ENCODE assay signal across 16 mouse cellular contexts in the genomic region with DNA sequence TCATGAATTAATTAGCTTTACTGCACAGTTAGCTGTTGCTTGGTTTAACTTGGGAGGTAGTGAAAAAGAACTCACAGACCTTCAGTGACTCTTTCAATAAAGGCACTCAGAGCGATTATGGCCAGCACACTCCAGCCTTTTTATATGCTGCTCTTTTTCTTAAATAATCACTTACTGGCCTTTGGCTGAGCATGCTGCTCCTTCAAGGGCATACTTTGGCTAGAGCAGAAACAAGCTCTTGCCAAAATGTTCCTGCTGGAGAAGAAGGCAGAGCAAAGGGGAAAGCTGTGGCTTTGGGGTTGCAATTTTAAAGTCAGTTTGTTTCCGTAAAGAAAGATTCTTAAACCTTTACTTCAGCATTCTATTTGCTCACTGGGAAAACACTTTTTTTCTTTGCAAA.
"Had no signal": no experiment of that assay in that cellular context is flagged by ENCODE, and none has a peak within 500 bp of the region (broad histone marks: within the 10 kb centered on the region; RNA-seq: fewer than 3 reads in every experiment).

No protein-coding gene starts in this region.

- ATAC-seq: midbrain, embryonic 15.5 days had no signal

- H3K27me3 ChIP-seq: kidney, embryonic 15.5 days; limb, embryonic 12.5 days; liver, embryonic 15.5 days; midbrain, embryonic 15.5 days; neural tube, embryonic 13.5 days; stomach, embryonic 15.5 days had no signal

- H3K4me1 ChIP-seq: kidney, embryonic 15.5 days; limb, embryonic 12.5 days; liver, embryonic 15.5 days; midbrain, embryonic 15.5 days; stomach, embryonic 15.5 days had no signal

- H3K9ac ChIP-seq: kidney, embryonic 15.5 days; limb, embryonic 12.5 days; liver, embryonic 15.5 days; midbrain, embryonic 15.5 days; neural tube, embryonic 13.5 days; stomach, embryonic 15.5 days had no signal

- H3K36me3 ChIP-seq: kidney, embryonic 15.5 days; limb, embryonic 12.5 days; liver, embryonic 15.5 days; midbrain, embryonic 15.5 days; neural tube, embryonic 13.5 days; stomach, embryonic 15.5 days had no signal

- H3K9me3 ChIP-seq: kidney, embryonic 15.5 days; limb, embryonic 12.5 days; liver, embryonic 15.5 days; midbrain, embryonic 15.5 days; neural tube, embryonic 13.5 days; stomach, embryonic 15.5 days had no signal

- H3K4me3 ChIP-seq: kidney, embryonic 15.5 days; limb, embryonic 12.5 days; liver, embryonic 15.5 days; midbrain, embryonic 15.5 days; neural tube, embryonic 13.5 days; stomach, embryonic 15.5 days had no signal

- H3K4me2 ChIP-seq: kidney, embryonic 15.5 days; limb, embryonic 12.5 days; liver, embryonic 11.5 days; liver, embryonic 15.5 days; midbrain, embryonic 11.5 days; midbrain, embryonic 15.5 days; neural tube, embryonic 13.5 days; stomach, embryonic 15.5 days had no signal

- DNase-seq: kidney, adult 2 months; kidney, postnatal 14 days; layer of hippocampus, postnatal 36 days; lung, adult 2 months; lung, postnatal 10 days; lung, postnatal 4 days; retina, postnatal 1 day; thymus, postnatal 36 days had no signal

- H3K27ac ChIP-seq: kidney, embryonic 15.5 days; limb, embryonic 12.5 days; liver, embryonic 15.5 days; midbrain, embryonic 15.5 days; neural tube, embryonic 13.5 days; stomach, embryonic 15.5 days had no signal
